Mouse (Mus musculus): ENCODE measurements around the gene Xpnpep1. TPM values are rescaled to one million over a fixed set of nuclear protein-coding genes. Genes with fewer than 3 reads are reported as not detected.
A peak's percentile ranks its signal among the peaks of the same experiment; 100 is the strongest.

Xpnpep1 gene
- total RNA-seq, 4 experiments from 2014 or later: 76.5 to 88.9 (median 81.1) TPM

- DNase-seq: no peak
Measured at GRCm38 (mm10) chr19:53030279-53030678, 9.7 kb downstream of the Xpnpep1 start.

DNA sequence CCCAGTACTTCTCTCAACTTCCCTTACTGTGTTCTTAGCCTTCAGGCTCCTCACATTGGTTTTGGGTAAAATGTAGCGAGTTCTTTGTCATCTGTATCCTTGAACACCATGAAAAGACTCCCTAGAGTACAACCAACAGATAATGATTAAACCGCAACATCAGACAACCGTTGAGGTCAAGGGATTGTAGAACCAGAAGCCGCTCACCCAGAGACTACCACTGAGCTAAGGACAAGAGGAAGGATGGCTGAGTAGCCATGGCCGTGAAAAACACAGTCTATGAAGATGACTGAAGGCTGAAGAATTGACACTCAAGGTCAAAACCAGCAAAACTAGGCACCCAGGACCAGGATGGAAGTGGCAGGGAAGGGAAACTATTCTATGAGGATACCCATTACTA is 10.3 kb downstream of the Xpnpep1 start:
- DNase-seq: no peak

DNA sequence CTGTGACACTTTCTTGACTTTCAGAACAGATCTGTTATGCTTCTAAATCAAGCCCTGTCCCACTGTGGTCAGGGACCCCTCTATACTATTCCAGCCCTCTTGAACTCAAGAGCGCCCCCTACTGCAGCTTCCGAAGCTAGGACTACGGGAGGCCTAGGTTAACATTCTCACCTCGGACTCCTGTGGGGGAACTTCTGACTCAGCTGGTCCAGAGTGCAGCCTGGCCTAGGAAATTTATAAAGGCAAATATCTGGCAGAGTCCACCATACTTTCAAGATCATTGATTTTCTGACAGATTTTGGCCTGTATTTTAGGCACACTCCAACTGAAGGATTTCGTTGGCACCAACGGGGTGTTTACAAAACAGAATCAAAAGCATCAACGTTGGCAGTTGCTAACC is 11.0 kb downstream of the Xpnpep1 start:
- no peak for DNase-seq

DNA sequence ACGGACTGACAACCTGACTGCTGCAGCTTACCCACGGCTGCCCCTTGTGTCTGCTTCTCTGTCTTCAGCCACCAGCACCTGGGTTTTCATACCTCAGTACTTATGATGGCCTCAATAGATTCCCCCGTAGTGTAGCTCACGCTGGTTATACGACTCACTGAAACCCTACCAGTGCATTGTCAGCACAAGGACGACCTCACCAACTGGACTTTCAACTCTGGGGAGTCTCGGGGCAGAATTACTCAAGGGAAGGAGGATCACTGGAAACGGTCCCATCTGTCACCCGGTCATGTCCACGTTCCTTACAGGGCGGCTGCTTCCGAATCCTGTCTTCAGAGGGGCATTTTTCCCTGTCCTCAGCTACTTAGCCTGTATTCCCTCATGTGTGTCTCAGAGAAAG is 11.8 kb downstream of the Xpnpep1 start:
- no peak for DNase-seq

DNA sequence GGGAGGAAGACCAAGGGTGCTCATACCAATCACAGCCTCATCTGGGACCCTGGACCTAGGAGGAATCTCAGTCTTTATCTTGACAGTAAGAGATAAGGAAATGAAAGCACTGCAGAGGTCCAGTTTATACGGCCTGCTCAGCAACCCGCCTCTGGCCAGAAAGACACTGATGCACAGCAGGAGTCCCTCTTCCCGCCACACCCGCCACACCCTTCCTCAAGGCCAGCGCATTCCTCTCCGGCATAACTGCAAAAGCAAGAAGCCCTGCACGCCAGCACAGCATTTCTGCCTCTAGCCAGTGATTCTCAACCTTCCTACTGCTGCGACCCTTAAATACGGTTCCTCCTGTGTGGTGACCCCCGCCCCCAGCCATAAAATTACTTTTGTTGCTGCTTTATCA is 16.8 kb downstream of the Xpnpep1 start:
- no peak for DNase-seq

- no peak for DNase-seq
Measured at GRCm38 (mm10) chr19:53022037-53022614, 17.9 kb downstream of the Xpnpep1 start.

DNA sequence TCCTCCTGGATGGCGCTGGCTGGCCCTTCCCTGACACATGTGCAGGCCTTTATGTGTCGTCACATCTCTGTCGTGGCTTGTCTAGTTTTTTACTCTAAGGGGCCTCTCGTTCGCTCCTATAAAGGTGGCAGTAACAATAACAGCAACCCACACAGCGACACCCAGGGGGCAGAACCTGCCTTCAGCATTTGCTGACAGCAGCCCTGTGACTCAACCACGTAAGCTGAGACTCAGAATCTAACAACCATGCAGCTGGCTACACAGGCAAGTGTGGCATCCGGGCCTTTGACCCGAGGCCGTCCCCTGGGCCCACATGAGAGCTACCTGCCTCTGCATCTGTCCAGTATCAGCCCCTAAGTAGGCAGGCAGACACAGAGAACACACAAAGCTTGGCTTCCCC is 18.5 kb downstream of the Xpnpep1 start:
- no peak for DNase-seq

DNA sequence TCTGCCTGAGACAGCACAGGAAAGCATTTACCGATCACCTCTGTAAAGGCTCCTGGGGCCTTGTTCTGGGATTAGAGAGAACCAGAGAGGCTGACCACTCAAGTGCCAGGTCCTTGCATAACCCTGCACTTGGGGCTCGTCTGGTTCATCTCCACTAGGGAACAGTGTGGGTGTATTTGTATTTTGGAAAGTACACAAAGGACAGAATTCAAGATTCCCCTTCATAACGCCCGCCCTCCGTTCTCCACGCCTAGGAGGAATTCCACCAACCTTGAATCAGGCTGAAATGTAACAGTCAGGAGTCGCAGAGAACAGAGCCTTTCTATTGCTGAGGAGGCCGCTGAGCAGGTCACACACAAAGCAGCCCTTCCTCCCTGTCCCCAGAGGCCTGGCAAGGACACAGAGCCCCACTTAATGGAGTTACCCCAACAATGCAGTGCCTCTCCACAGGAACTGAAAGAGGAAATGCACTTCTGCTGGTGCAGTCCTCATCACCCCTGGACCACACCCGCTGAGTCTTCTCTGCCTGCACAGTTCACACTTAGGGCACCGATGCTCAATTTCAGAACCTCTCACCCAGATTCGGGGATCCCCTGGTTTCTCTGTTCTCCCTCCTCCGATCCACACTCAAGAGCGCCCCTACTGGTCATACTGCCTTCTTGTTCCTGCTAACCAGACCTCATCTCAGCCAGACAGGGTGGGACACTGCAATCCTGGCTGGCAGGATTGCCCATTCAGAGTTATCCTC is 20.1 kb downstream of the Xpnpep1 start:
- DNase-seq: no peak

GRCm38 (mm10) chr19:53017954-53018353 is 22.1 kb downstream of the Xpnpep1 start:
- no peak for DNase-seq

DNA sequence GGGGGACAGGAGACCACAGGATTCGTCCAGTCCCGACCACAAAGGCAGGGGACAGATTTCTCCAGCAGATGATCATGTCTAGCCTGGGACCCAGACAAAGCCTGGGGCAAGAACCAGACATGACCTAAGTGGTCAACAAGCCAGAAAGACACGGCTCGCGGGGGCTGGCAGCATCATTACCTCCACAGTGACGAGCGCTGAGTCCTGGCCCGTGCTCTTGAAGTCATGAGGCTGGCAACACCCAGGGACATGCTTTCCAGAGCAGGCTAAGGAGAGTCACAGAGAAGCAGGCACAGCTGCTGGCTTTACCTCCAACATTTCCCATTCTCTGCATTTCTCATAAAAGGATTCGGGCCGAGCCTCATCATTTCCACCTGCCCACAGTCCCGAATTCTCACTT is 22.8 kb downstream of the Xpnpep1 start:
- no peak for DNase-seq

DNA sequence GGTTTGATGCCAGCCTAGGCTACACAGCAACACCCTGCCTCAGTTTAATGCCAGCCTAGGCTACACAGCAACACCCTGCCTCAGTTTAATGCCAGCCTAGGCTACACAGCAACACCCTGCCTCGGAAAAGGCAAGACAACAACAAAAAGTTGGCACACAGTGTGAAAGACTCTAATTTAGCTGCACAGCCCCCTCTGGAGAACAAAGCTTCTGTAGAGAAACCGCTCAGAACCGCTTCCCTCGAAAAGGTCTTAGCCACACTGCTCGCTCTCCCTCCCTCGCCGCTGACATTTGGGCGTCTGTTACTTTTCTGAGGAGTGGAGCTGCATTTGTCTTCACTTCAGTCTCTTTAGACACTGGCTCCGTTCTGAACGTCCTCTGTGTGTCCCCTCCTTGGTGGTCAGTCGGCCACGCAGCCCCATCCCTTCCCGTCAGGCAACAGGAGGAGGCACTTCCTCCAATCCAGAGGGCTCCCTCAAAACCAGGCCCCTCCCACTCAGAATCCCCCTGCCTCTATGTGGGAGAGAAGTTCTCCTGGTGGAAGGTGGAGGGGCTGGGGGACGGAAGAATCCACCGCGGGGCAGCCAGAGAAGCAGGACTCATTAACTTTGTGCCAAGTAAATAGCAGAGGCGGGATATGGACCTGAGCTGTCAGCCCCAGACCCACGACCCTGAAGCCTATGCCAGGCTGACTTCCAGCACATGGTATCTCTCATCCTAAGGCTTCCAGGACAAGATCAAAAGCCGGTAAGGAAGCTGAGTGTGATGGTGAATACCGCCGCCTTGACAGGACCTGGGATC is 24.9 kb downstream of the Xpnpep1 start:
- DNase-seq: no peak

GRCm38 (mm10) chr19:53013744-53014143 is 26.3 kb downstream of the Xpnpep1 start:
- no peak for DNase-seq

DNA sequence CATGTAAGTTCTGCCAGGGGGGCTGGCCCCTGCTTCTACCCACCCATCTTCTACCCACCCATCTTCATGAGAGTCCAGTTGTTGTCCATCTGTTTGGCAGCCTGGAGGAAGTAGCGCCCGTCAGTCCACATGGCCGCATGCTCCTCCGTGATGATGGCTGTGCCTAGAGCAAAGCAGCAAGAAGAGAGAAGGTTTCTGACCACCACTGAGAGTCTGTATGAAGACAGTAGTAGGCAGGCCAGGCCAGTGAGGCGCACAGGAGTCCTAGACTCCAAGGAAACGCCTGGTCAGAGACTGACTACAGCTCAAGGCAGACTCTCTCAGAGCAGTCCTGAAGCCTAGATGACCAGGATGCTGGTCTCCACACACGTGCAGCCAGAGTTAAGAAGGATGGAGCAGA is 26.7 kb downstream of the Xpnpep1 start:
- no peak for DNase-seq

DNA sequence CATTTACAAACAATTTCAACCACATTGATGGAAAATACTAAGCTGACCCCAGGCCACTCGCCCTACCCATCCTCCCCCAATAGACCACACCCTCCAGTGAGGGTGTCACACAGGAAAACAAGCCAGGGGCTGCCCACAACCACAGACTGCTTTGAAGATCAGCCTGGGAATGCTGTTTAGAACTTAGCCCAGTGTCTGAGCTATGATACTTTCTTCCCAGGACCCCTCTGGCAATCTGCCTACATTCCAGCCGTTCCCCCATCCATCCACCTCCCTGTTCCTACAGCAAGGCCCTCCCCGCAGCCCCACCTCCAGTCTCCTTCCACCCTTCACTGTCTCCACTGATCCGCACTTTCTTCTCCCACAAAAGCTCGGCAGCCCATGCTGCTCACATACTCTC is 29.1 kb downstream of the Xpnpep1 start:
- DNase-seq: no peak

DNA sequence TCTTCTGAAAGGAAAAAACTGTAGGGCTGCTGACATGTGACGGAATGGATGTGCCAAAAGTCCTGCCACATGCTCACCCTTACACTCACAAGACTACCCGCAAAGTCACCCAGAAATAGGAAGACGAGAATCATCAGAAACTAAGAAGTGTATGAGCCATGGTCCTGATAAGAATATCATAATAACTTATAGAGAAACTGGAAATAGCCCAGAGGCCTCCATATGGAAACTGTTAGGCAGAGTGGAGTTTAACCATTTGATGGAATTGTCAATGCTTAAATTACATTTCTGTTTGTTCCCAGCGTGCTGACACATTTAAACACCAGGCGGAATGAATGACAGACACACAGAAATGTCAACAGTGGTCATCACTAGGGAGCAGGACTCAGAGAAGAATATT is 31.1 kb downstream of the Xpnpep1 start:
- no peak for DNase-seq

DNA sequence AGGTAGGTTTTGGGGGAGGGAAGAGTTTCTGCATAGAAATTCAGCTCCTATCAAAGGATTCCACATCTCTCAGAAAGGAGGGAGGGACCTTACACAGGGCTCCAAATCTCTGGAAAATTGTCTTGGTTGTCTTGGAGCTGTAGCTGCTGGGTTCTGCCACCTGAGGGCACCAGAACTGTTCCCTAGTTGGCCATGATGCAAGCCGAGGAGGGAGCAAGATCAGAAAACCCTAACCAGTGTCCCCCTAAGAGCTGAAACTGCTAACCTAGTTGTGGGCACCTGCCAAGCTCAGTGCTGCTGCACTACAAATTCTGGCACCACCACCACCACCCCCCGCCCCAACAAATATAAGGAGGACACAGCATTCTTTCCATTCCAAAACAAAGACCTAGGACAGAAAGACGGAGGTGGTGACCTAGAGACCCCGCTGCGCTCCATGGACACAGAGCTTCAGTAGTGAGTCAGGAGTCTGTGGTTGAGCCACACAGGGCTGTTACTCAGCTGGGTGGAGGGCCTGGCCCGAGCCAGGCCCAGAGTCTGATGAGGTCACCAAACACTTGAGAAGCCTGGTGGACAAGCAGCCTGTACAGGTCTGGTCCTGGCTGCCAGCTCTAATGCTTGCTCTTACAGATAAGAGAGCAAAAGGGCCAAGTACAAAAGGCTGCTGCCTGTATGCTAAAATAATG is 31.9 kb downstream of the Xpnpep1 start:
- peak; percentile 61 for DNase-seq

- DNase-seq: peak; percentile 36
Measured at GRCm38 (mm10) chr19:53005978-53006377, 34.0 kb downstream of the Xpnpep1 start.

- no peak for DNase-seq
Measured at GRCm38 (mm10) chr19:53003554-53004365, 36.3 kb downstream of the Xpnpep1 start.

DNA sequence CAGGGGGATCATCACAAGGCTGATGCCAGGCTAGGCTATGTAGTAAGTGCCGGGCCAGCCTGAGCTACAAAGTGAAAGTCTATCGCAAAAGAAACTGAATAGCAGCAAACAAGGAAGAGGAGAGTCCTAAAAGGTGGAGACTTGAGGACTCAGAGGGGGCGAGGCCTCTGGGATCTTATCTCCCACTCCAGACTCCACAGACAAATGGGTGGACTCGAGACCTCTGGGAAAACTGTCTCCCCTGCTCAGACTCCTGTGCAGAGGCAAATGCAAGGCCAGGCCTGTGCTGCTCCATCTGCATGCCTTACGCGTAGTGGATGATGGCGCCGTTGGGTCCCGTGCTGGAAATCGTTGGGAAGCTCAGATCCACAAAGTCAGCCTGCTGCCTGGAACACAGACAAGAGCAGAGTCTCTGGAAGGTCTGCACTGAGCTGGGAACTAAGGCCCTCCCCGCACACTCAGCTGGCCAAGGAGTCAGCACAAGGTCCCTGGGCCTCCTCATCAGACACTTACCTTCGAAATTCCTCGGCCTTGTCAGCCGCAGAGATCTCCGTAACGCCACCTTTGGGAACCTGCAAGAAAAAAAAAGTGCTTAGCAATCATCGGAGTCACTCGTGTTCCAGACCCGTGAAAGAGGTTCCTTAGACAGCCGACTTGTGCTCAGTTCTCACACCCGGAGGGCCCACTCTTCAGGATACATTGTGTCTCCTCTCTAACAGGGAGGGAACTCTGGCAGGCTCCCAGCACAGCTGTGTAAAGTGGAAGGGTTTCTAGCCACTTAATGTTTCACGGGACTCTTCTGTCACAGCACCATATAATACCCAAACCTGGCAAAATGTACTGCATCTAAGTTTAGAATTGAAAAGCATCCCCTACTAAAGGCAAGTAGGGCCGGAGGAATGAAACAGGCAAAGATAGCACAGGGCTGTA is 37.6 kb downstream of the Xpnpep1 start:
- no peak for DNase-seq

DNA sequence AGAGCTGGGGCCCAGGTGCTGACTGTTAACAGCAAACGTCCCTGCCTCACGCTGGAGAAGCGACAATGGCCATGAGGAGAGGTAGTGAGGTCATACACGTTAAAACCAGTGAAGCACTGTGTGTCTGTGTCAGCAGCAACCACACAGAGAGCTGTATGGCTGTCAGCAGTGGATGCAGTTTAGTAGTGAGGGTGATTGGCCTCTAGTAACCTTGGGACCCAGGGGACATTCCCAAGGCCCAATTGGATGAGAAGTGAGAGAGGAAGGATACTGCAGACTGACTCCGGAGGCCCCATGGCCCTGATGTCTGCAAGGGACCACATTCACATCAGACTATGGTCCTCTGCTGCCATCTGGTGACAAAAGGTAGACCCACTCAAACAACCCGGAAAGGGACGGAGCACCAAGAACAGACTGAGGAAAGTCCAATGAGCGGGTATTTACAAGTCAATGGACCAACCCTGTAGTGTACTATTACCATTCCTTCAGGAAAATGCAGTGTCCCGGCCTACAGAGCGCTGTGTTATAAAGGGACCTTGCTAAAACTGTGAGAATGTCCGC is 47.1 kb downstream of the Xpnpep1 start:
- DNase-seq: no peak

- DNase-seq: no peak
Measured at GRCm38 (mm10) chr19:52991924-52992323, 48.1 kb downstream of the Xpnpep1 start.

Data from adrenal gland, adult 8-10 months (tissue).